Mouse (Mus musculus): ENCODE measurements around the gene Sirt6. TPM values are rescaled to one million over a fixed set of nuclear protein-coding genes. Genes with fewer than 3 reads are reported as not detected.

The Sirt6 gene
- polyA plus RNA-seq, 1 experiment from 2014 or later: 15.1 TPM

GRCm38 (mm10) chr10:81596611-81597010 is 31.0 kb downstream of the Sirt6 start:
- Histone ChIP-seq H3K9me3 (ENCODE audit: control insufficient read depth, low read length) (no peaks in the 10 kb centered on the region), H3K27me3 (ENCODE audit: control insufficient read depth, insufficient read depth, low read length) (no peaks in the 10 kb centered on the region), H3K27ac (replicated peaks) (peak overlapping the region; percentile 49; the same call in 1 of the 2 replicates), H3K4me1 (replicated peaks; ENCODE audit: control insufficient read depth, insufficient read depth) (peaks cover 9% of the 10 kb centered on the region), H3K4me3 (ENCODE audit: low read depth, low read length) (peak overlapping the region; percentile 22; the same call in 1 of the 2 replicates), H3K9ac (ENCODE audit: low read length) (peak overlapping the region; percentile 48; the same call in 1 of the 2 replicates), H3K36me3 (ENCODE audit: control insufficient read depth, insufficient read depth, low read length) (no peaks in the 10 kb centered on the region), H3K4me2 (replicated peaks; ENCODE audit: low read depth) (peak overlapping the region; percentile 52)
- TF ChIP-seq EP300 (optimal IDR thresholded peaks at IDR 0.05) (no peak), CTCF (IDR thresholded peaks at IDR 0.05; ENCODE audit: low read depth) (no peak)
- WGBS: 25% methylated on average over 10 of the region's 10 CpGs
- DNase-seq (ENCODE audit: low spot score): no peak
- ATAC-seq (ENCODE audit: low FRiP score, low TSS enrichment): no peak

DNA sequence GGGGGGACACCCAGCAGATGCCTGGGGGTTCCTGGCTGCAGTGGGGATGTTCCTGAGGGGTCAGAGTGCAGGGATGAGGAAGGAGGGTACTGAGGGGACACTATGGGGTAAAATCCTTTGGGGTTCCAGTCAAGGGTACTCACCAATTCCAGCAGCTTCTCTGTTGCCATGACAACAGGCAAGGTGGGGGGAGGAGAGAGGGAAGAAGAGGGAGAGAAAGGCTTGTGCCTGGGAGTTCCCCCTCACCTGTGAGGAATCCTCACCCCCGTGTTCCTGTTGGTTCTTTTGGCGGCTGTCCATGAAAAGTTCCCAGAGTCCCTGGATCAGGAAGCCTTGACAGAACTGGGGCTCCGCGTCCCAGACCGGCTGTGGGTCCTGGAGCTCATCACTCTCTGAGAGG is 32.0 kb downstream of the Sirt6 start:
- ATAC-seq (ENCODE audit: low FRiP score, low TSS enrichment) (no peak), DNase-seq (ENCODE audit: low spot score) (no peak)
- Histone ChIP-seq H3K9me3 (ENCODE audit: control insufficient read depth, low read length) (no peaks in the 10 kb centered on the region), H3K27ac (replicated peaks) (no peak overlapping the region), H3K9ac (ENCODE audit: low read length) (no peak overlapping the region), H3K27me3 (ENCODE audit: control insufficient read depth, insufficient read depth, low read length) (no peaks in the 10 kb centered on the region), H3K4me1 (replicated peaks; ENCODE audit: control insufficient read depth, insufficient read depth) (peaks cover 4% of the 10 kb centered on the region), H3K36me3 (ENCODE audit: control insufficient read depth, insufficient read depth, low read length) (no peaks in the 10 kb centered on the region), H3K4me3 (ENCODE audit: low read depth, low read length) (no peak overlapping the region), H3K4me2 (replicated peaks; ENCODE audit: low read depth) (no peak overlapping the region)
- TF ChIP-seq EP300 (optimal IDR thresholded peaks at IDR 0.05): no peak
- TF ChIP-seq CTCF (IDR thresholded peaks at IDR 0.05; ENCODE audit: low read depth): no peak
- 51% methylated on average over 5 of the region's 5 CpGs for WGBS

- Histone ChIP-seq H3K4me3 (ENCODE audit: low read depth, low read length) (no peak overlapping the region), H3K27ac (replicated peaks) (no peak overlapping the region), H3K4me1 (replicated peaks; ENCODE audit: control insufficient read depth, insufficient read depth) (0 out of 2 replicates have a peak, but pooled peaks cover 2% of the 10 kb centered on the region), H3K9me3 (ENCODE audit: control insufficient read depth, low read length) (no peaks in the 10 kb centered on the region), H3K27me3 (ENCODE audit: control insufficient read depth, insufficient read depth, low read length) (no peaks in the 10 kb centered on the region), H3K36me3 (ENCODE audit: control insufficient read depth, insufficient read depth, low read length) (no peaks in the 10 kb centered on the region), H3K9ac (ENCODE audit: low read length) (no peak overlapping the region), H3K4me2 (replicated peaks; ENCODE audit: low read depth) (no peak overlapping the region)
- 73% methylated on average over 18 of the region's 18 CpGs for WGBS
- DNase-seq (ENCODE audit: low spot score) (no peak), ATAC-seq (ENCODE audit: low FRiP score, low TSS enrichment) (no peak)
- TF ChIP-seq EP300 (optimal IDR thresholded peaks at IDR 0.05): no peak
- TF ChIP-seq CTCF (IDR thresholded peaks at IDR 0.05; ENCODE audit: low read depth): no peak
These were observed 33.7 kb downstream of the Sirt6 start for GRCm38 (mm10) chr10:81593935-81594334.

DNA sequence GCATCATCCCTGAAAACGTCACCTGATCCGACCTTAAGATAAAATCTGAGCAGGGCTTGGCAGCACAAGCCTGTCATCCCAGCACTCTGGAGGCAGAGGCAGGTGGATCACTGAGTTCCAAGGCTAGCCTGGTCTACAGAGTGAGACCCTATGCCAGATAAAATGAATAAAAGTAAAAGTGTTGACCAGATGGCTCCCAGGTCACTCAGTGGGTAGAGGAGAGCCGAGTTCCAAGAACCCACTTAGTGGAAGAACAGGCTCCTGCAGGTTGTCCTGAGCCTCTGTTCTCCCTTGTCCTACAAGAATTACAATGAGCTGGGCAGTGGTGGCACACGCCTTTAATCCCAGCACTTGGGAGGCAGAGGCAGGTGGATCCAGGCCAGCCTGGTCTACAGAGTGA is 34.4 kb downstream of the Sirt6 start:
- no peak for ATAC-seq (ENCODE audit: low FRiP score, low TSS enrichment)

GRCm38 (mm10) chr10:81592631-81593030 is 35.0 kb downstream of the Sirt6 start:
- H3K4me1 ChIP-seq (replicated peaks; ENCODE audit: control insufficient read depth, insufficient read depth): 0 out of 2 replicates have a peak, but pooled peaks cover 2% of the 10 kb centered on the region
- no peak for TF ChIP-seq EP300 (optimal IDR thresholded peaks at IDR 0.05)
- TF ChIP-seq CTCF (IDR thresholded peaks at IDR 0.05; ENCODE audit: low read depth): no peak
- no peak overlapping the region for H3K4me2 ChIP-seq (replicated peaks; ENCODE audit: low read depth)
- no peak overlapping the region for H3K4me3 ChIP-seq (ENCODE audit: low read depth, low read length)
- no peak overlapping the region for H3K9ac ChIP-seq (ENCODE audit: low read length)
- no peak overlapping the region for H3K27ac ChIP-seq (replicated peaks)
- WGBS: 80% methylated on average over 7 of the region's 7 CpGs
- no peaks in the 10 kb centered on the region for H3K36me3 ChIP-seq (ENCODE audit: control insufficient read depth, insufficient read depth, low read length)
- no peaks in the 10 kb centered on the region for H3K9me3 ChIP-seq (ENCODE audit: control insufficient read depth, low read length)
- ATAC-seq (ENCODE audit: low FRiP score, low TSS enrichment): no peak
- H3K27me3 ChIP-seq (ENCODE audit: control insufficient read depth, insufficient read depth, low read length): no peaks in the 10 kb centered on the region
- no peak for DNase-seq (ENCODE audit: low spot score)

More for the DNA sequence above, 34.4 kb downstream of the Sirt6 start:
- Histone ChIP-seq H3K4me3 (ENCODE audit: low read depth, low read length) (no peak overlapping the region), H3K27ac (replicated peaks) (no peak overlapping the region), H3K27me3 (ENCODE audit: control insufficient read depth, insufficient read depth, low read length) (no peaks in the 10 kb centered on the region), H3K4me2 (replicated peaks; ENCODE audit: low read depth) (no peak overlapping the region), H3K4me1 (replicated peaks; ENCODE audit: control insufficient read depth, insufficient read depth) (0 out of 2 replicates have a peak, but pooled peaks cover 2% of the 10 kb centered on the region), H3K36me3 (ENCODE audit: control insufficient read depth, insufficient read depth, low read length) (no peaks in the 10 kb centered on the region), H3K9me3 (ENCODE audit: control insufficient read depth, low read length) (no peaks in the 10 kb centered on the region), H3K9ac (ENCODE audit: low read length) (no peak overlapping the region)
- 62% methylated on average over 4 of the region's 4 CpGs for WGBS
- TF ChIP-seq EP300 (optimal IDR thresholded peaks at IDR 0.05): no peak
- TF ChIP-seq CTCF (IDR thresholded peaks at IDR 0.05; ENCODE audit: low read depth): no peak
- no peak for DNase-seq (ENCODE audit: low spot score)

DNA sequence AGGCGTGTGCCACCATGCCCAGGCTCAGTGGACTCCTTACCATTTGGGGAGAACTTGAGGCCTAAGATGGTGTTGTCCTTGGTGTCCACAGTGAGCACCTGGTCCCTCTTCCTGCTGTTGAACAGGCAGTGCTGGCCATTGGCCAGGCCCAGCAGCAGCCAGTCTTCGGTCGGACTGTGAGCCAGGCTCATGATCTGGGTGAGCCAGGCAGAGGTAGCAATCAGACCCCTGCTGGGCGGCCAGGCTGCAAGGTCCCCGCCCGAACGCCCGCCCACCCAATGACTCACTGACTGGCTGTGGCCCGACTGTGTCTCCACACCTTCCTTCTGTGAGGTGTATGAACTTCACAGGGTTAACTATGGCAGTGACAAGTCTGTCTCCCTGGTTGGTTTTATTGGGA is 35.8 kb downstream of the Sirt6 start:
- Histone ChIP-seq H3K4me1 (replicated peaks; ENCODE audit: control insufficient read depth, insufficient read depth) (0 out of 2 replicates have a peak, but pooled peaks cover 2% of the 10 kb centered on the region), H3K4me3 (ENCODE audit: low read depth, low read length) (no peak overlapping the region), H3K9ac (ENCODE audit: low read length) (no peak overlapping the region), H3K36me3 (ENCODE audit: control insufficient read depth, insufficient read depth, low read length) (no peaks in the 10 kb centered on the region), H3K27ac (replicated peaks) (no peak overlapping the region), H3K27me3 (ENCODE audit: control insufficient read depth, insufficient read depth, low read length) (no peaks in the 10 kb centered on the region), H3K9me3 (ENCODE audit: control insufficient read depth, low read length) (no peaks in the 10 kb centered on the region), H3K4me2 (replicated peaks; ENCODE audit: low read depth) (no peak overlapping the region)
- TF ChIP-seq EP300 (optimal IDR thresholded peaks at IDR 0.05) (no peak), CTCF (IDR thresholded peaks at IDR 0.05; ENCODE audit: low read depth) (no peak)
- DNase-seq (ENCODE audit: low spot score) (peak; percentile 35), ATAC-seq (ENCODE audit: low FRiP score, low TSS enrichment) (peak; percentile 11; the same call in 1 of the 2 replicates)
- WGBS: 42% methylated on average over 9 of the region's 9 CpGs

All from stomach, postnatal 0 days (tissue).